Mouse (Mus musculus): Measurements from ENCODE around the gene Mettl7a3.
"Not testable (repeated sequence)": the region's sequence is repeated elsewhere in the genome, so short reads cannot be mapped to it uniquely, and the experiment has no call there.

DNA sequence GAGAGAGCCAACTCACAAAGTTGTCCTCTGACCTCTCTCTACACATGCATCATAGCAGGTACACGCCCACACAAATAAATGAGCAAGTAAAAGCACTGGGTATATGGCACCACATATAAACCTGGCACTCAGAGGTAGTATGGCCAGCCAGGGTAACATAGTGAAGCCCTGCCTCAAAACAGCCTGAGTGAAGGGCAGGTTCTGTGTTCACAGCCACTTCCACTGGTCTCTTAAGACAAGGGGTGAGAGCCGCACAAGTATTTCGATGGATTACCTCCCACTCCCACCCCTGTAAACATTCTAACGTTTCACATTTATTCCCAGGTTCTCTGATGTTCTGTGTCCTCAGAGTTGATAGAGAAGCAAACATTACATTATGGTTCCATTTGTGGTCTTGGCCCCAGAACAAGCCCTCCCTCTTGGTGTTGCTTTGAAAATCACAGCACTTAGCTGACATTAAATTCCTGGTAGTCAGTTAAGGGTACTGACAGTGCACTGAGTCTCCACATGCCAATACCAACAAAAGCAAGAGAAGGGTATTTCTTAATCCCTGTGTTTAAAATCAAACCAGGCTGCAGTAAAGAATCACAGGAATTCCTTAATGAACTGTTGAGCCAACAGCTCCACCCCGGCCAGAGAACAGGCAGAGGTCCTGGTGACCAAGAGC, 6.7 kb downstream of the Mettl7a3 start:
- TF ChIP-seq MYOG (IDR thresholded peaks at IDR 0.05; ENCODE audit: control insufficient read depth, extremely low read depth, insufficient read length); CTCF (IDR thresholded peaks at IDR 0.05; ENCODE audit: control insufficient read depth, insufficient read depth, insufficient read length); USF1 (IDR thresholded peaks at IDR 0.05; ENCODE audit: low read depth); FOSL1 (IDR thresholded peaks at IDR 0.05; ENCODE audit: insufficient read depth, low read length, poor library complexity, severe bottlenecking): not testable (repeated sequence)
